Mouse (Mus musculus): ENCODE data around the gene Pdap1. TPM values are rescaled to one million over a fixed set of nuclear protein-coding genes. Genes with fewer than 3 reads are reported as not detected.
"Not testable (repeated sequence)": the region's sequence is repeated elsewhere in the genome, so short reads cannot be mapped to it uniquely, and the experiment has no call there.

The Pdap1 gene
- polyA plus RNA-seq, 1 experiment from 2014 or later = 60.9 TPM

DNA sequence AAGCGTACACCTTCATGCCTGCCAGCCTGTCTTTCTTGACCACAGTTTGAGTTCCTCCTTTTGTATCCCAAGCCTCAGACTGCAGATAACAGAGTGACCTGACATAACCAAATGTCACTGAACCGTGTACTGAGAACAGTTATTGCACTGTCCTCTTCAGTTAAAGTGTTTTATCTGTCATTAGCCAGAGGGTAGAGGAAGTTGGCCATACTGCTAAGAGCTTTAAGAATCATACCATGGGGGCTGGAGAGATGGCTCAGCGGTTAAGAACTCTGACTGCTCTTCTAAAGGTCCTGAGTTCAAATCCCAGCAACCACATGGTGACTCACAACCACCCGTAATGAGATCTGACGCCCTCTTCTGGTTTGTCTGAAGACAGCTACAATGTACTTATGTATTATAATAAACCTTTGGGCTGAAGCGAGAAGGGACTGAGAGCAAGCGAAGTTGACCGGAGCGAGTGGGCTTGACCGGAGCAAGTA is 41.7 kb downstream of the Pdap1 start:
- H3K4me1 ChIP-seq (ENCODE audit: control insufficient read depth in 2 of 2, insufficient read depth in 2 of 2, low read length in 2 of 2) = no peaks in the 10 kb centered on the region
- no peak overlapping the region for H3K27ac ChIP-seq (replicated peaks in 1 of 2; ENCODE audit: control insufficient read depth in 1 of 2, insufficient read depth in 1 of 2, low read depth in 2 of 2, low read length in 2 of 2)
- no peaks in the 10 kb centered on the region for H3K9me3 ChIP-seq (ENCODE audit: control insufficient read depth, low read length)
- WGBS = 88% methylated on average over 10 of the region's 10 CpGs
- no peak overlapping the region for H3K4me2 ChIP-seq (ENCODE audit: low read length)
- H3K4me3 ChIP-seq (ENCODE audit: control insufficient read depth in 1 of 2, insufficient read depth in 1 of 2, low read depth in 1 of 2, low read length in 2 of 2) = no peak overlapping the region
- ATAC-seq (ENCODE audit: insufficient number of reproducible peaks, insufficient read depth, low FRiP score, low read depth) = no peak
- H3K27me3 ChIP-seq (ENCODE audit: control insufficient read depth, insufficient read depth, low read length) = no peaks in the 10 kb centered on the region
- H3K9ac ChIP-seq (ENCODE audit: low read length) = no peak overlapping the region
- peaks cover 99% of the 10 kb centered on the region for H3K36me3 ChIP-seq (ENCODE audit: control insufficient read depth, insufficient read depth, low read length)

GRCm38 (mm10) chr5:145096195-145096594 is 43.8 kb downstream of the Pdap1 start:
- 70% methylated on average over 4 of the region's 4 CpGs for WGBS
- Histone ChIP-seq H3K4me1 (ENCODE audit: control insufficient read depth in 2 of 2, insufficient read depth in 2 of 2, low read length in 2 of 2) (no peaks in the 10 kb centered on the region), H3K9ac (ENCODE audit: low read length) (no peak overlapping the region), H3K27ac (replicated peaks in 1 of 2; ENCODE audit: control insufficient read depth in 1 of 2, insufficient read depth in 1 of 2, low read depth in 2 of 2, low read length in 2 of 2) (no peak overlapping the region), H3K27me3 (ENCODE audit: control insufficient read depth, insufficient read depth, low read length) (no peaks in the 10 kb centered on the region), H3K4me3 (ENCODE audit: control insufficient read depth in 1 of 2, insufficient read depth in 1 of 2, low read depth in 1 of 2, low read length in 2 of 2) (no peak overlapping the region), H3K4me2 (ENCODE audit: low read length) (no peak overlapping the region), H3K9me3 (ENCODE audit: control insufficient read depth, low read length) (no peaks in the 10 kb centered on the region), H3K36me3 (ENCODE audit: control insufficient read depth, insufficient read depth, low read length) (peaks cover 98% of the 10 kb centered on the region)
- no peak for ATAC-seq (ENCODE audit: insufficient number of reproducible peaks, insufficient read depth, low FRiP score, low read depth)

DNA sequence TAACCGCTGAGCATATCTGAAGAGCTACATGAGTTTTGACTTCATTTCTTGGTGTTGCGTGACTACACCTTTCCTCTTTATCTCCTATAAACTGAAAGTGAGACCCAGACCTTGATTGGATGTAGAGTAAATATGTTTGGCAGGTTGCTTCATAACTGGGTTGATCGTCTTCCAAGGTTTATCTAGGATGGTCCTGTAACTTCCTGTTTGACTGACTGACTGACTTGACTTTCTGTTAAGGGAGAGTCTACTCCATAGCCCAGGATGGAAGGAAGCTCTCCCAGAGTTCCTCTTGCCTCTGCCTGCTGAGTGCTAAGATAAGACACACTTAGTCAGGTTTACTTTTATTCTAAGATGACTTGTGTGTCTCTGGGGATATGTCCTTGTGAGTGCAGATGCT is 50.2 kb downstream of the Pdap1 start:
- Histone ChIP-seq H3K4me2 (ENCODE audit: low read length) (no peak overlapping the region), H3K9ac (ENCODE audit: low read length) (no peak overlapping the region), H3K27me3 (ENCODE audit: control insufficient read depth, insufficient read depth, low read length) (no peaks in the 10 kb centered on the region), H3K4me3 (ENCODE audit: control insufficient read depth in 1 of 2, insufficient read depth in 1 of 2, low read depth in 1 of 2, low read length in 2 of 2) (no peak overlapping the region), H3K36me3 (ENCODE audit: control insufficient read depth, insufficient read depth, low read length) (peaks cover 38% of the 10 kb centered on the region), H3K9me3 (ENCODE audit: control insufficient read depth, low read length) (no peaks in the 10 kb centered on the region), H3K4me1 (ENCODE audit: control insufficient read depth in 2 of 2, insufficient read depth in 2 of 2, low read length in 2 of 2) (no peaks in the 10 kb centered on the region), H3K27ac (replicated peaks in 1 of 2; ENCODE audit: control insufficient read depth in 1 of 2, insufficient read depth in 1 of 2, low read depth in 2 of 2, low read length in 2 of 2) (no peak overlapping the region)
- ATAC-seq (ENCODE audit: insufficient number of reproducible peaks, insufficient read depth, low FRiP score, low read depth) = no peak
- WGBS = 85% methylated on average over 3 of the region's 3 CpGs

DNA sequence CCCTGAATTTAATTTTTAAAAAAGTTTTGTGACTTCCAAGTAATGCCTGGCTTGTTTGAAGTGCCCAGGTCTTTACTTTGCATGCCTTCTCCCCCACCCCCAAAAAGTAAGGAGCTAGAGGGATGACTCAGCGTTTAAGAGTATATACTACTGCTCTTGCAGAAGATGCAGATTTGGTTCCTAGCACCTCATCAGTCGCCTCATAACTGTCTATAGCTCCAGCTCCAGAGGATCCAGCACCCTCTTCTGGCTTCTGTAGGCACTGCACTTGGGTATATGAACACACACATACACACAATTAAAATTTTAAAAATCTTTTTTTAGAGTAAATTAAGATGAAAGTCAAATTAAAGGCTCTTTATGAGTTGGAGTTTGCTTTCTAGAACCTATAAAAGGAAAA is 51.9 kb downstream of the Pdap1 start:
- Histone ChIP-seq H3K4me1 (ENCODE audit: control insufficient read depth in 2 of 2, insufficient read depth in 2 of 2, low read length in 2 of 2) (peaks cover 0 to 7% of the 10 kb centered on the region in 2 experiments; a peak in 2 of 4 replicates), H3K27ac (replicated peaks in 1 of 2; ENCODE audit: control insufficient read depth in 1 of 2, insufficient read depth in 1 of 2, low read depth in 2 of 2, low read length in 2 of 2) (no peak overlapping the region), H3K27me3 (ENCODE audit: control insufficient read depth, insufficient read depth, low read length) (no peaks in the 10 kb centered on the region), H3K4me3 (ENCODE audit: control insufficient read depth in 1 of 2, insufficient read depth in 1 of 2, low read depth in 1 of 2, low read length in 2 of 2) (no peak overlapping the region), H3K4me2 (ENCODE audit: low read length) (no peak overlapping the region), H3K9me3 (ENCODE audit: control insufficient read depth, low read length) (no peaks in the 10 kb centered on the region), H3K36me3 (ENCODE audit: control insufficient read depth, insufficient read depth, low read length) (peaks cover 21% of the 10 kb centered on the region), H3K9ac (ENCODE audit: low read length) (no peak overlapping the region)
- no peak for ATAC-seq (ENCODE audit: insufficient number of reproducible peaks, insufficient read depth, low FRiP score, low read depth)
- 99% methylated on average over 2 of the region's 2 CpGs for WGBS

GRCm38 (mm10) chr5:145084822-145085221 is 55.2 kb downstream of the Pdap1 start:
- 72% methylated on average over 2 of the region's 2 CpGs for WGBS
- H3K4me3 ChIP-seq (ENCODE audit: control insufficient read depth in 1 of 2, insufficient read depth in 1 of 2, low read depth in 1 of 2, low read length in 2 of 2) = peak overlapping the region; percentile 81 to 92; a peak in 3 of 4 replicates
- H3K36me3 ChIP-seq (ENCODE audit: control insufficient read depth, insufficient read depth, low read length) = no peaks in the 10 kb centered on the region
- H3K27me3 ChIP-seq (ENCODE audit: control insufficient read depth, insufficient read depth, low read length) = no peaks in the 10 kb centered on the region
- H3K4me1 ChIP-seq (ENCODE audit: control insufficient read depth in 2 of 2, insufficient read depth in 2 of 2, low read length in 2 of 2) = peaks cover 0 to 7% of the 10 kb centered on the region in 2 experiments; a peak in 2 of 4 replicates
- ATAC-seq (ENCODE audit: insufficient number of reproducible peaks, insufficient read depth, low FRiP score, low read depth) = no peak
- H3K27ac ChIP-seq (replicated peaks in 1 of 2; ENCODE audit: control insufficient read depth in 1 of 2, insufficient read depth in 1 of 2, low read depth in 2 of 2, low read length in 2 of 2) = no peak overlapping the region
- peak overlapping the region; percentile 91 for H3K4me2 ChIP-seq (ENCODE audit: low read length)
- no peaks in the 10 kb centered on the region for H3K9me3 ChIP-seq (ENCODE audit: control insufficient read depth, low read length)
- peak overlapping the region; percentile 96 for H3K9ac ChIP-seq (ENCODE audit: low read length)

- Histone ChIP-seq H3K4me3 (ENCODE audit: control insufficient read depth in 1 of 2, insufficient read depth in 1 of 2, low read depth in 1 of 2, low read length in 2 of 2) (peak within 1 kb of the TSS; percentile 81 to 92), H3K4me2 (ENCODE audit: low read length) (peak within 1 kb of the TSS; percentile 91), H3K27ac (replicated peaks in 1 of 2; ENCODE audit: control insufficient read depth in 1 of 2, insufficient read depth in 1 of 2, low read depth in 2 of 2, low read length in 2 of 2) (peak within 1 kb of the TSS; percentile 19 to 58), H3K9ac (ENCODE audit: low read length) (peak within 1 kb of the TSS; percentile 96), H3K36me3 (ENCODE audit: control insufficient read depth, insufficient read depth, low read length) (no peaks in the 10 kb centered on the region), H3K9me3 (ENCODE audit: control insufficient read depth, low read length) (no peaks in the 10 kb centered on the region), H3K4me1 (ENCODE audit: control insufficient read depth in 2 of 2, insufficient read depth in 2 of 2, low read length in 2 of 2) (peaks cover 0 to 7% of the 10 kb centered on the region in 2 experiments; a peak in 2 of 4 replicates), H3K27me3 (ENCODE audit: control insufficient read depth, insufficient read depth, low read length) (no peaks in the 10 kb centered on the region)
- WGBS = under 1% methylated on average over 54 of the region's 54 CpGs
- peak; percentile 96 for ATAC-seq (ENCODE audit: insufficient number of reproducible peaks, insufficient read depth, low FRiP score, low read depth)
These were observed 56.2 kb downstream of the Pdap1 start, which contains the start of the genes Arpc1a and Kpna7 for GRCm38 (mm10) chr5:145083632-145084451. TSS of gene Arpc1a (plus strand) at chr5:145083830. TSS of gene Kpna7 (minus strand) at chr5:145084030.

- ATAC-seq (ENCODE audit: insufficient number of reproducible peaks, insufficient read depth, low FRiP score, low read depth); H3K4me1 ChIP-seq (ENCODE audit: control insufficient read depth in 2 of 2, insufficient read depth in 2 of 2, low read length in 2 of 2); H3K36me3 ChIP-seq (ENCODE audit: control insufficient read depth, insufficient read depth, low read length); H3K9me3 ChIP-seq (ENCODE audit: control insufficient read depth, low read length); H3K27me3 ChIP-seq (ENCODE audit: control insufficient read depth, insufficient read depth, low read length): not testable (repeated sequence)
- Histone ChIP-seq H3K4me3 (ENCODE audit: control insufficient read depth in 1 of 2, insufficient read depth in 1 of 2, low read depth in 1 of 2, low read length in 2 of 2) (peak overlapping the region; percentile 81 to 92), H3K4me2 (ENCODE audit: low read length) (peak overlapping the region; percentile 91), H3K9ac (ENCODE audit: low read length) (peak overlapping the region; percentile 96), H3K27ac (replicated peaks in 1 of 2; ENCODE audit: control insufficient read depth in 1 of 2, insufficient read depth in 1 of 2, low read depth in 2 of 2, low read length in 2 of 2) (peak overlapping the region; percentile 18 to 58; a peak in 3 of 4 replicates)
- WGBS = 52% methylated on average over 6 of the region's 6 CpGs
These were observed 56.8 kb downstream of the Pdap1 start for GRCm38 (mm10) chr5:145083201-145083600.

Measured in heart, embryonic 14.5 days (tissue).